Mouse (Mus musculus): ENCODE measurements around the gene Slc22a29. TPM values are rescaled to one million over a fixed set of nuclear protein-coding genes. Genes with fewer than 3 reads are reported as not detected.

The Slc22a29 gene
- polyA plus RNA-seq (2015; fragmentation: Nextera tagmentation; extraction: Ambion mirVana): not detected in 2 replicates

DNA sequence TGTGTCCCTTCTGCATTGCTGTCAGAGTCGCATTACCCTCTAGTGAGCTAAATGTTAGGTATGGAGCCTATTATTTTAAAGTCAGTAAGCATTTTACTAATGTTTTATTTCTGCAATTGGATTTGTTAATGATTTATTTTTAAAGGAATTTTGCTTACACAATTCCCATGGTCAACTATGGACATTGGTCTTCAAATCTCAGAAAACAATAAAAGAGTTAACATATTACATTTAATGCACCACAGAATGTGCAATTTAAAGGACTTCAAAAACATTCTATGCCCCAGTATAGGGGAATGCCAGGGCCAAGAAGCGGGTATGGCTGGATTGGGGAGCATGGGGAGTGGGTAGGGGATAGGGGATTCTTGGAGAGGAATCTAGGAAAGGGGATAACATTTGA, at the start of gene Slc22a29:
Gene Slc22a29, minus strand, starts transcription at position 101 of the 400 bp plus-strand sequence.

DNA sequence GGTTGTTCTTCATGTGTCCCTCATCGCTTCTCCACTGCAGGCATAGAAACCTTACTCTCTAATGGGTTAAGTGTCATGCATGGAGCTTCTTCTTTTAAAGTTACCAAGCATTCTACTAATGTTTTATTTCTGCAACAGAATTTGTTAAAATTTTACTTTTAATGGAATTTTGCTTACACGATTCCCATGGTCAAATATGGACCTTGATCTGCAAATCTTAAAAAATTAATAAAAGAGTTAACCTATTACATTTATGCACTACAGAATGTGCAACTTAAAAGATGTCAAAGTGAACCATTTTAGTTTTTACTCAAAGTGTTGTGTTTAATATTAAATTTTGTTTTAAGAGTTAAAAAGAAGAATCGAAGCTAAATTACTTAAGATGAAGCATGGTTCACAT, 86.8 kb downstream of the Slc22a29 start, which contains the start of gene Slc22a28:
Gene Slc22a28, minus strand, starts transcription at position 102 of the 400 bp plus-strand sequence.

Other genes starting within 250 kb of the Slc22a29 start
- gene Slc22a28, start 86.9 kb downstream of the Slc22a29 start, polyA plus RNA-seq (2015; fragmentation: Nextera tagmentation; extraction: Ambion mirVana): not detected in 2 replicates
- gene Slc22a30, start 186.2 kb upstream of the Slc22a29 start, polyA plus RNA-seq (2015; fragmentation: Nextera tagmentation; extraction: Ambion mirVana): not detected in 2 replicates

Data from skeletal muscle tissue, postnatal 0 days (tissue).